Mouse (Mus musculus) forebrain, embryonic 15.5 days (tissue): ENCODE data around the gene Rpl14. TPM values are rescaled to one million over a fixed set of nuclear protein-coding genes. Genes with fewer than 3 reads are reported as not detected.

Experiments used
- ATAC-seq: fragments of 200-750 bp; cut with Nextera tagmentation; replicated peaks from 2 replicates; pipeline ENCODE4 v1.8.0; 2017; ENCODE audit warnings: mild to moderate bottlenecking, moderate TSS enrichment, moderate library complexity
- H3K27ac ChIP-seq: fragments of 300-500 bp; sonication (generic); replicated peaks from 2 replicates; pipeline ENCODE4 v1.5.1; 2015; ENCODE audit warnings: mild to moderate bottlenecking, inconsistent platforms
- H3K27me3 ChIP-seq: fragments of 300-500 bp; sonication (generic); 2 replicates; pipeline ENCODE4 v1.6.1; 2015; ENCODE audit warnings: inconsistent platforms
- H3K36me3 ChIP-seq: fragments of 300-500 bp; sonication (generic); 2 replicates; pipeline ENCODE4 v1.6.1; 2015; ENCODE audit warnings: mild to moderate bottlenecking, inconsistent platforms
- H3K4me1 ChIP-seq: fragments of 300-500 bp; sonication (generic); 2 replicates; pipeline ENCODE4 v1.6.1; 2015; ENCODE audit warnings: inconsistent platforms
- H3K4me2 ChIP-seq: fragments of 300-500 bp; sonication (generic); replicated peaks from 2 replicates; pipeline ENCODE4 v1.6.1; 2015; ENCODE audit warnings: mild to moderate bottlenecking, inconsistent platforms
- H3K4me3 ChIP-seq: fragments of 300-500 bp; sonication (generic); 2 replicates; pipeline ENCODE4 v1.5.1; 2015; ENCODE audit warnings: mild to moderate bottlenecking, inconsistent platforms
- H3K9ac ChIP-seq: fragments of 300-500 bp; sonication (generic); replicated peaks from 2 replicates; pipeline ENCODE4 v1.6.1; 2015; ENCODE audit warnings: mild to moderate bottlenecking, inconsistent platforms
- H3K9me3 ChIP-seq: fragments of 300-500 bp; sonication (generic); 2 replicates; pipeline ENCODE4 v1.6.1; 2016; ENCODE audit warnings: inconsistent platforms
- WGBS: fragments of 180-500 bp; shearing (Covaris S2); methylation state at CpG from one replicate; pipeline ENCODE4 v1.1.7; 2015; ENCODE audit warnings: mixed read lengths; 5-methylcytosine and 5-hydroxymethylcytosine counted together
- polyA plus RNA-seq: library from polyadenylated mRNA; unstranded; fragments of >200 nt; fragmentation: Nextera tagmentation; extraction: Ambion mirVana; gene quantifications from 2 replicates; pipeline ENCODE4 v1.2.1, GENCODE M21; 2015

Gene Rpl14
- polyA plus RNA-seq, 1 experiment from 2014 or later: 406 TPM

DNA sequence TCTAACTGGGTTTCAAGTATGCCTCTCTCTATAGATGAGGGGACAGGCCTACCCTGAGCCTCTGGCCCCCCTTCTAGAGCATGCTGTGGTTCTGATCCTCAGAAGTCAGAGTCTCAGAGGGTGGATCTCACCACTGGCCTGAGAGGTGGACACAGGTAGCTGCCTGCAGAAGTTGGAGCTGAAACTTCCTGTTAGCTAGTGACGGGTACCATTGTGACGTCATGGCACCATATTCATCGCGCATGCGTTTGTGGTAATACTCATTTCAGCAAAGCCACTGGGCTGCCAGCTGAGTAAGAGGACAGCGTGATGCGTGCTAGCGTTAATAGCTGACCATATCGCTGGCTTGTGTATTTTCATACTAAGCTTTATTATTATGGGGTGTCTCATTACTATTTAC is 24.8 kb upstream of the Rpl14 start:
- H3K4me1 ChIP-seq: no peaks in the 10 kb centered on the region
- no peaks in the 10 kb centered on the region for H3K9me3 ChIP-seq
- H3K27me3 ChIP-seq: no peaks in the 10 kb centered on the region
- ATAC-seq: no peak
- no peak overlapping the region for H3K4me2 ChIP-seq
- H3K27ac ChIP-seq: no peak overlapping the region
- no peak overlapping the region for H3K4me3 ChIP-seq
- H3K36me3 ChIP-seq: no peaks in the 10 kb centered on the region
- 95% methylated on average over 9 of the region's 9 CpGs for WGBS
- H3K9ac ChIP-seq: no peak overlapping the region

- no peak for ATAC-seq
- no peaks in the 10 kb centered on the region for H3K27me3 ChIP-seq
- no peak overlapping the region for H3K27ac ChIP-seq
- no peak overlapping the region for H3K9ac ChIP-seq
- no peaks in the 10 kb centered on the region for H3K4me1 ChIP-seq
- H3K4me2 ChIP-seq: no peak overlapping the region
- 37% methylated on average over 16 of the region's 16 CpGs for WGBS
- no peaks in the 10 kb centered on the region for H3K9me3 ChIP-seq
- no peak overlapping the region for H3K4me3 ChIP-seq
- H3K36me3 ChIP-seq: no peaks in the 10 kb centered on the region
Measured at GRCm38 (mm10) chr9:120547026-120547668, 24.1 kb upstream of the Rpl14 start.

- WGBS: 94% methylated on average over 9 of the region's 9 CpGs
- H3K9ac ChIP-seq: no peak overlapping the region
Measured at GRCm38 (mm10) chr9:120550778-120551177, 20.5 kb upstream of the Rpl14 start.

DNA sequence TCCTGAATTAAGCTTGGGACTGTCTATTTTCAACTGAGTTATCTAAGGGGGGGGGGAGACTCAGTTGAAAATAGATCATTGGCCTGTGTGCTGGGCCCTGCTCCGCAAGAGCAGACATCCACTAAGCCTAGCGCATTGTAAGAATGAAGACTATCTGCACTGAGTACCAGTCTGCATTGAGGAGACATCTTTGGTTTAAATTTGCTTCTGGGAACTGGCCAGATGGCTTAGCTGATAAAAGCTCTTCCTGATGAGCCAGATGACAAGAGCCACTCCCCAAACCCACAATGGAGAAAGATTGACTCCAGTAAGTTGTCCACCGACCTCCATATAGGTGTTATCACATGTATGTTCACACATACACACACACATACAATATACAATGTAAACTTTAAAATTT is 7.7 kb upstream of the Rpl14 start:
- 96% methylated on average over 3 of the region's 3 CpGs for WGBS
- H3K36me3 ChIP-seq: no peaks in the 10 kb centered on the region
- ATAC-seq: no peak
- no peak overlapping the region for H3K27ac ChIP-seq
- H3K4me2 ChIP-seq: no peak overlapping the region
- no peaks in the 10 kb centered on the region for H3K27me3 ChIP-seq
- no peaks in the 10 kb centered on the region for H3K9me3 ChIP-seq
- H3K4me3 ChIP-seq: no peak overlapping the region
- no peaks in the 10 kb centered on the region for H3K4me1 ChIP-seq
- H3K9ac ChIP-seq: no peak overlapping the region

More at GRCm38 (mm10) chr9:120550778-120551177, 20.5 kb upstream of the Rpl14 start:
- H3K9me3 ChIP-seq: no peaks in the 10 kb centered on the region
- ATAC-seq: no peak
- H3K27me3 ChIP-seq: no peaks in the 10 kb centered on the region
- no peak overlapping the region for H3K27ac ChIP-seq
- no peak overlapping the region for H3K4me2 ChIP-seq
- no peaks in the 10 kb centered on the region for H3K4me1 ChIP-seq
- H3K36me3 ChIP-seq: no peaks in the 10 kb centered on the region
- H3K4me3 ChIP-seq: no peak overlapping the region

- Histone ChIP-seq H3K9ac (no peak overlapping the region), H3K4me2 (no peak overlapping the region), H3K9me3 (no peaks in the 10 kb centered on the region), H3K27me3 (no peaks in the 10 kb centered on the region), H3K27ac (no peak overlapping the region), H3K36me3 (no peaks in the 10 kb centered on the region), H3K4me3 (no peak overlapping the region), H3K4me1 (no peaks in the 10 kb centered on the region)
- WGBS: 80% methylated on average over 2 of the region's 2 CpGs
- ATAC-seq: no peak
Measured at GRCm38 (mm10) chr9:120564247-120564646, 7.0 kb upstream of the Rpl14 start.

DNA sequence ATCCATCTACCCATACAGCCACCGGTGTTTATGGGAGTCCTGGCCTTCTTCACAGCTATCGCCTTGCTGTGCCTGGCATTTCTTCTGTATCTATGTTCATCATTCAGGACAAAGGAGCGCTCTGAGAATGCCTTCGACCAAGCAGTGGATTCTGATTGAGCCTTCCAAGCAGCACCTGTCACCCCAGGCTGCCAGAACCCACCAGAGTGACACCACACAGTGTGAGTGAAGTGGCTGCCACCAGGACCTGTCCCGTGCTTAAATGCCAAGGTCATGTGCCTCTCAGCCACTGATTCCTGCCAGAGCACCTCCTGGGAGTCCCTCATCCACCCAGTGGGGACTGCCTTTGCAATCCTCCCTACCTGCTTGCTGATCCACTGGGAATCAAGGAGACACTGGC is 4.9 kb upstream of the Rpl14 start:
- no peaks in the 10 kb centered on the region for H3K27me3 ChIP-seq
- WGBS: 79% methylated on average over 5 of the region's 5 CpGs
- no peak overlapping the region for H3K4me2 ChIP-seq
- no peak overlapping the region for H3K27ac ChIP-seq
- no peak overlapping the region for H3K9ac ChIP-seq
- H3K4me3 ChIP-seq: no peak overlapping the region
- ATAC-seq: no peak
- no peaks in the 10 kb centered on the region for H3K36me3 ChIP-seq
- H3K4me1 ChIP-seq: peaks cover 8% of the 10 kb centered on the region
- no peaks in the 10 kb centered on the region for H3K9me3 ChIP-seq

DNA sequence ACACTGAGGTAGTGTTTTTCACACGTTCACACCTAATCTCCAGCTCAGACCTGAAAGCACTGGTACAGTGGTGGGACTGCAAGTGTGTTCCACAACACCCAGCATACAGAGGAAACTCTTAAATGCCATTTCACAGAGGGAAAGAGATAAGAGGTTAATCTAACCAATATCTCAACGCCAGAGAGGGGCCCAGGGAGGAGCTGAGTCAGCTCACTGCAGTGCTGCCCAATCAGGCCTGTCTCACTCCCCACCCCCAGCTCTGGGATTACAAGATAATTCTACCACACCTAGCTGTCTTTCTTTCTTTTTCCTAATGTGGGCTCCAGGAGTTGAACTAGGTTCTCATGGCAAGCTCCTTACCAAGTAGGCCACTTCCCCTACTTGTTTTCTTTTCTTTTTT is 2.3 kb upstream of the Rpl14 start:
- H3K4me3 ChIP-seq: no peak overlapping the region
- H3K36me3 ChIP-seq: peaks cover 11% of the 10 kb centered on the region
- peaks cover 21% of the 10 kb centered on the region for H3K4me1 ChIP-seq
- H3K9ac ChIP-seq: no peak overlapping the region
- no peak overlapping the region for H3K4me2 ChIP-seq
- WGBS: 90% methylated on average over 2 of the region's 2 CpGs
- H3K27me3 ChIP-seq: no peaks in the 10 kb centered on the region
- H3K27ac ChIP-seq: no peak overlapping the region
- H3K9me3 ChIP-seq: no peaks in the 10 kb centered on the region
- no peak for ATAC-seq

DNA sequence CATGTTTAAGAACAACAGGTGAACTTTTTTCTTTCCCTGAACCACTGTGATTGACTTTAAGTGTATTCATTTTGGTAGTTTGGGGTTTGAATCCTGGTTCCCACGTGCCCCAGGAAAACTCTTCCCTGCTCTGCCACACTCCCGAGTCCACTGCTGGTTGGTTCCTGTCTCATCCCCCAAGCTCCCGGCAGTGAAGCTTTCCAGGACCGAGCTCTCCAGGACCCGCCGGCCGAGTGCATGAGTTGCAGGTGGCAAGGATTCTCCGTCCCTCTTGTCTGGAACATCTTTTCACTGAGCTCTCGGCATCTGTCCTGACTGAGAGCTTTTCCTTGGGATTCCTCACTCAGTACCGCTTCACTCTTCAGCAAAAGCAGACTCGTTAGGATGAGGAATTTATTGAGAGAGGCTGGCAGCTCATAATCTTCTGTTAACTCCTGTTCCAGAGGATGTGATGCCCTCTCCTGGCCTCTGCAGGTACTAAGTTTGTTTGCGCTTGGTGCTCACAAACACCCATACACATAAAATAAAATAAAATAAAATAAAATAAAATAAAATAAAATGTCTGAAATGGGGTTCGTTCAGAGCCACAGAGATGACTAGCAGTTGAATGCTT is 1.4 kb upstream of the Rpl14 start:
- H3K4me3 ChIP-seq: no peak overlapping the region
- WGBS: 58% methylated on average over 13 of the region's 13 CpGs
- no peak for ATAC-seq

GRCm38 (mm10) chr9:120570334-120570725 is 914 bp upstream of the Rpl14 start:
- ATAC-seq: no peak
- H3K4me3 ChIP-seq: peak overlapping the region; percentile 70
- no peaks in the 10 kb centered on the region for H3K27me3 ChIP-seq
- peaks cover 26% of the 10 kb centered on the region for H3K36me3 ChIP-seq
- peak overlapping the region; percentile 87 for H3K4me2 ChIP-seq
- WGBS: 63% methylated on average over 2 of the region's 2 CpGs
- 0 out of 2 replicates have a peak overlapping the region, but pooled peaks have one; percentile 57 for H3K9ac ChIP-seq
- no peaks in the 10 kb centered on the region for H3K9me3 ChIP-seq
- peaks cover 21% of the 10 kb centered on the region for H3K4me1 ChIP-seq
- H3K27ac ChIP-seq: no peak overlapping the region

More for the DNA sequence above, 1.4 kb upstream of the Rpl14 start:
- Histone ChIP-seq H3K27me3 (no peaks in the 10 kb centered on the region), H3K27ac (no peak overlapping the region), H3K36me3 (peaks cover 21% of the 10 kb centered on the region), H3K4me1 (peaks cover 21% of the 10 kb centered on the region), H3K9ac (no peak overlapping the region), H3K4me2 (no peak overlapping the region), H3K9me3 (no peaks in the 10 kb centered on the region)

GRCm38 (mm10) chr9:120571593-120572385 is 545 bp downstream of the Rpl14 start:
- Histone ChIP-seq H3K4me3 (peak overlapping the region; percentile 70), H3K9ac (peak overlapping the region; percentile 76), H3K4me2 (peak overlapping the region; percentile 87), H3K27ac (peak overlapping the region; percentile 75), H3K27me3 (no peaks in the 10 kb centered on the region), H3K9me3 (no peaks in the 10 kb centered on the region), H3K36me3 (peaks cover 37% of the 10 kb centered on the region), H3K4me1 (peaks cover 26% of the 10 kb centered on the region)
- 2% methylated on average over 53 of the region's 53 CpGs for WGBS
- peak; percentile 77 for ATAC-seq

DNA sequence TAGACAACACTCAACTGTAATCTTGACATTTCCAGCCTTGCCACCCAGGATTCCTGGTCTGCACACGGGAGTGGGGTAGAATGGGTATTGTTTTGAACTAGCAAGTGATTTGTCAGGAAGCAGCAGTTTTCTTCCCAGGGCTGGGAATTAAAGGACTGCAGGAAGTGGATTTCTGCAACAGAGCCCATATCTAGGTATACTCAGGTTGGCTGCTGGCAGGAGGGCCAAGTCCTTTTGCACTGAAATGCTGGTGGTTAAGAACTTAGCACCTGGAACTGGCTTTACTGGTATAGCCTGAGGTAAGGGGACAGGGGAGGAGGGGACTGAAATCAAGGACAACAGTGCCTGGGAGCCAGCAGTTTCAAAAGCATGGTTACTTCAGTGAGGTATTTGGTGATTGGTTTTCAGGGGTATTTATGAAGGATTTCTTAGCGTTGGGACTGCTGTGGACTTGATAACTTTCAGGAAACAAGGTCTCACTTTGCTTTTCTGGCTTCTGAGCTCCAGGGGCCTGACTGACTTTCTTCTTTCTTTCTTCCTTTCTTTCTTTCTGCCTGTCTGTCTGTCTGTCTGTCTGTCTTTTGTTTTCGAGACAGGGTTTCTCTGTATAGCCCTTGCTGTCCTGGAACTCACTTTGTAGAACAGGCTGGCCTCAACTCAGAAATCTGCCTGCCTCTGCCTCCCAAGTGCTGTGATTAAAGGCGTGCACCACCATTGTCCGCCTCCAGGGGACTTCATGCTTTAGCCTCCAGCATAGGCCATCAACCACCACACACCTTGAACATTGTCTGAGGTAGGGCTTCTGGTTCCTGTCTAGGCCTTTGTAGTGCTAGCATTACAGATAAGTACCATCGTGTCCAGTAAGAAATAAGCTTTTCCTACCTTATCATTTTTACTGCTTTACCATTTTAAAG is 4.8 kb downstream of the Rpl14 start:
- peak overlapping the region; percentile 66; the same call in 1 of the 2 replicates for H3K27ac ChIP-seq
- no peak for ATAC-seq
- no peak overlapping the region for H3K9ac ChIP-seq
- H3K27me3 ChIP-seq: no peaks in the 10 kb centered on the region
- peaks cover 27% of the 10 kb centered on the region for H3K4me1 ChIP-seq
- no peak overlapping the region for H3K4me3 ChIP-seq
- no peak overlapping the region for H3K4me2 ChIP-seq
- no peaks in the 10 kb centered on the region for H3K9me3 ChIP-seq
- WGBS: 61% methylated on average over 6 of the region's 6 CpGs
- H3K36me3 ChIP-seq: peaks cover 37% of the 10 kb centered on the region
